Mouse (Mus musculus) embryo, embryonic 11 days (tissue): Measurements from ENCODE around the gene Spin2g.
"Not testable (repeated sequence)": the region's sequence is repeated elsewhere in the genome, so short reads cannot be mapped to it uniquely, and the experiment has no call there.

Experiments used
- DNase-seq: peaks from one replicate; pipeline ENCODE4 v3.0.0-alpha.2; 2015

Gene Spin2g

GRCm38 (mm10) chrX:34238633-34239032, at the start of gene Spin2g:
Gene Spin2g (minus strand): TSS chrX:34238733.
- DNase-seq: not testable (repeated sequence)
